Mouse (Mus musculus) forebrain, embryonic 12.5 days (tissue): ENCODE data around the gene Kcnh1. TPM values are rescaled to one million over a fixed set of nuclear protein-coding genes. Genes with fewer than 3 reads are reported as not detected.

Source experiments
- ATAC-seq: fragments of 200-750 bp; cut with Nextera tagmentation; 2 replicates; pipeline ENCODE4 v1.8.0; 2017; ENCODE audit warnings: moderate TSS enrichment; ENCODE audit not compliant: low FRiP score
- H3K27ac ChIP-seq: fragments of 300-500 bp; sonication (generic); 2 replicates; pipeline ENCODE4 v1.5.1; 2016; ENCODE audit warnings: mild to moderate bottlenecking
- H3K27me3 ChIP-seq: fragments of 300-500 bp; sonication (generic); 2 replicates; pipeline ENCODE4 v1.6.1; 2016; ENCODE audit warnings: mild to moderate bottlenecking
- H3K36me3 ChIP-seq: fragments of 300-500 bp; sonication (generic); replicated peaks from 2 replicates; pipeline ENCODE4 v1.6.1; 2016; ENCODE audit warnings: mild to moderate bottlenecking
- H3K4me1 ChIP-seq: fragments of 300-500 bp; sonication (generic); 2 replicates; pipeline ENCODE4 v1.6.1; 2016
- H3K4me2 ChIP-seq: fragments of 300-500 bp; sonication (generic); 2 replicates; pipeline ENCODE4 v1.6.1; 2016; ENCODE audit warnings: mild to moderate bottlenecking, moderate library complexity
- H3K4me3 ChIP-seq: fragments of 300-500 bp; sonication (generic); replicated peaks from 2 replicates; pipeline ENCODE4 v1.5.1; 2016; ENCODE audit warnings: mild to moderate bottlenecking
- H3K9ac ChIP-seq: fragments of 300-500 bp; sonication (generic); 2 replicates; pipeline ENCODE4 v1.6.1; 2016; ENCODE audit warnings: mild to moderate bottlenecking
- H3K9me3 ChIP-seq: fragments of 300-500 bp; sonication (generic); 2 replicates; pipeline ENCODE4 v1.6.1; 2016
- WGBS: fragments of 180-500 bp; shearing (Covaris S2); methylation state at CpG from one replicate; pipeline ENCODE4 v1.1.7; 2016; 5-methylcytosine and 5-hydroxymethylcytosine counted together
- polyA plus RNA-seq: library from polyadenylated mRNA; unstranded; fragments of >200 nt; fragmentation: Nextera tagmentation; extraction: Ambion mirVana; gene quantifications from 2 replicates; pipeline ENCODE4 v1.2.1, GENCODE M21; 2016

Kcnh1 gene
- polyA plus RNA-seq, 1 experiment from 2014 or later: 0.57 TPM

DNA sequence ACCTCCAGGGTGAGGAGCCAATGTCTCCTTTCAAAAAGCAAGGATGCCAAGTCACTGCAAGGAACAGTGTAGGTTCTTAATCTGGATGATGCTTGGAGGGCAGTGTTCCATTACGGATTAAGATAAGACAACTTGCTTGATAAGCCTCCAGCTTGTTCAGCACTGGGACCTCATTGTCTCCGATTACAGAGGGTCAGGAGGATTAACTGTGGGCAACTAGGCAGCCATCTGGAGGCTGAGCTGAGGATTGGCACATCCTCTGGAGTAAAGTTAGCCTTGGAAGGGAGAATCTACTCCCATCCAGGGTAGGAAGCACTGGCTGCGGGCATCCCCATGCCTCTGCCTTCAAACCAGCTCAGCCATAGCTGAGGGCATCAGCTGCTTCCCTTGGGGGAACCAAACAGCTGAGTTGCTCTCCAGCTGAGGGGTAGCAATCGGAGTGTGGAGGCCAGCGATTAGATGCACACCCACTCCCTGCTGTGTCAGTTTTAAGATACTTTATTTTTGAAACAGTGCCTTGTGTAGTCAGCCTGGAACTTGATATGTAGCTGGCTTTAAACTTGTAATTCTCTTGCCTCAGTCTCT, 87.3 kb downstream of the Kcnh1 start:
- H3K4me3 ChIP-seq: no peak overlapping the region
- H3K9me3 ChIP-seq: no peaks in the 10 kb centered on the region
- no peak overlapping the region for H3K4me2 ChIP-seq
- 56% methylated on average over 5 of the region's 5 CpGs for WGBS
- H3K36me3 ChIP-seq: no peaks in the 10 kb centered on the region
- peaks cover 3% of the 10 kb centered on the region; the same call in 1 of the 2 replicates for H3K4me1 ChIP-seq
- H3K27me3 ChIP-seq: no peaks in the 10 kb centered on the region
- no peak for ATAC-seq
- no peak overlapping the region for H3K27ac ChIP-seq
- H3K9ac ChIP-seq: no peak overlapping the region

DNA sequence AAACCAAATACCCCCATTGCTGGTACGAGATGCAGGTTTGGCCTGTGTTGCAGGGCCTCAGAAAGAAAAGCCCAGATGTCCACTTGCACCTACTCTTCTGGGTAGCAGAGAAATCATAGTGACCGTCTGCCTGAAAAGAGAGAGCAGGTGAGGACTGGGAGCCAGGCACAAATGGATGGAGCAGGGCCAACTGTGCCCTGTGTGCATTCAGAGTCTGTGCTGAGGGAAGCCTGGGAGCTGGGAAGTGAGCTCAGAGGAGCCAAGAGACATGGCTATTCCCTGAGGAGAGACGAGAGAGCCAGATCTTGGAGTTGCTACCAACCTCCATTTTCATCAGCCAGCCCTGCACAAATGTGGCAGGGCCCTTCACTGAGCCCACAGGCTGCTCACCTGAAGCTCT, 93.8 kb downstream of the Kcnh1 start:
- H3K4me2 ChIP-seq: no peak overlapping the region
- no peak for ATAC-seq
- H3K9ac ChIP-seq: no peak overlapping the region
- H3K36me3 ChIP-seq: no peaks in the 10 kb centered on the region
- H3K27me3 ChIP-seq: no peaks in the 10 kb centered on the region
- no peak overlapping the region for H3K27ac ChIP-seq
- no peak overlapping the region for H3K4me3 ChIP-seq
- 85% methylated on average over 3 of the region's 3 CpGs for WGBS
- H3K4me1 ChIP-seq: peaks cover 5% of the 10 kb centered on the region; the same call in 1 of the 2 replicates
- H3K9me3 ChIP-seq: no peaks in the 10 kb centered on the region

DNA sequence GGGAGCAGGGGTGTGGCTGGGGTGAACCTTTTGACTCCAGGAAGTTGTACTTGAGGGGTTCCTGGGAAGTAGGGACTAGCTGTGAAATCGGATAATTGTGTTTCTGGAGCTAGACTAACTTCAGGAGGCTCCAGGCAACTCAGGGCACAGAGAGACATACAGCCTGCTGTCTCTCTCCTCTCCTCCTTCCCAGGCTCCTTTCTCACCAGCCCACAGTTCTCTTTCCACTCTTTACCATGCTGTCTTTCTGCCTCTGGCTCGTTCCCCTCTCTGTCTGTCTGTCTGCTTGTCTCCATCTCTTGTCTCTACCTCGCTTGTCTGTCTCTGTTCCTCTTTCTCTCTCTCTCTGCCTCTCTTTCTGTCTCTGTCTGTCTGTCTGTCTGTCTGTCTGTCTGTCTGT, 94.4 kb downstream of the Kcnh1 start:
- Histone ChIP-seq H3K4me1 (peaks cover 5% of the 10 kb centered on the region; the same call in 1 of the 2 replicates), H3K4me2 (no peak overlapping the region), H3K27ac (no peak overlapping the region), H3K4me3 (no peak overlapping the region), H3K9ac (no peak overlapping the region), H3K9me3 (no peaks in the 10 kb centered on the region), H3K27me3 (no peaks in the 10 kb centered on the region), H3K36me3 (no peaks in the 10 kb centered on the region)
- 76% methylated on average over 3 of the region's 3 CpGs for WGBS
- no peak for ATAC-seq

DNA sequence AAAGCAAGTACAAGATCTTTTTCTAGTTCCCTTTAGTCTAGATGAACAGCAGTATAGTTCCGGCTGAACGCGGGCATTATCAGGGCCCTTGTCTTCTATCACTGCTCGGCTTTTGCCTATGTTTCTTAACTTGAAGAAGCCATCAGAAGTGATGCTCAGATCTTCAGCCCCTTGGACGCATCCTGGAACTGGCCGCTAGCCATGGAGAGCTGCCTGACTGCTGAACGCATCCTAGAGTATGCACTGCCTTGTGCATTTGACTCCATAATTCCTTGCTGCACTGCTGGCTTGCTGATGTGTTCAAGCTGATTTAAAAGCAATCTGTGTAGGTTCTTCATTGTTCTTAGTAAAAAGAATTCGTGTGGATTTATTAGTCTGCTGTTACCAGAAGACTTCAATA, 97.9 kb downstream of the Kcnh1 start:
- H3K4me1 ChIP-seq: peaks cover 5% of the 10 kb centered on the region; the same call in 1 of the 2 replicates
- no peak overlapping the region for H3K4me3 ChIP-seq
- H3K36me3 ChIP-seq: no peaks in the 10 kb centered on the region
- H3K9me3 ChIP-seq: no peaks in the 10 kb centered on the region
- 90% methylated on average over 8 of the region's 8 CpGs for WGBS
- ATAC-seq: no peak
- H3K27me3 ChIP-seq: no peaks in the 10 kb centered on the region
- no peak overlapping the region for H3K27ac ChIP-seq
- no peak overlapping the region for H3K4me2 ChIP-seq
- H3K9ac ChIP-seq: no peak overlapping the region

DNA sequence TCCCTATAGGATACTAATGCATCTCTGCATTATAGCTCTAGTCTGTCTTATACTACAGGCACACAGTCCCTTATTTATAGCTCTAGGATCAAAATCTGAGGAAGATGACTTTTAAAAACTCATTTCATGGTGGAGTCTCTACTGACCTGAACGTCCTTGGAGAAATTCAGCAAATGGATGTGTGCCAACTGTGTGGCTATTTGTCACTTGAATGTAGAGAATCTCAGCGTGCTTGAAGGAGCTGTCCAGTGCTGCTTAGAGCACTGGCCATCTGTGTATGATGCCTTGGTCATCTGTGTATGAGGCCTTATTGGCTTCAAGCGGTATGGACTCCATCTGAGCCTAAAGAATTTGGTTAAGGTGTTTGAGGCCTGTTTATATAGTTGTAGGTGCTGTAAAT, 100.7 kb downstream of the Kcnh1 start:
- Histone ChIP-seq H3K4me2 (no peak overlapping the region), H3K27ac (no peak overlapping the region), H3K4me3 (no peak overlapping the region), H3K36me3 (no peaks in the 10 kb centered on the region), H3K4me1 (peaks cover 5% of the 10 kb centered on the region; the same call in 1 of the 2 replicates), H3K9me3 (no peaks in the 10 kb centered on the region), H3K27me3 (no peaks in the 10 kb centered on the region), H3K9ac (no peak overlapping the region)
- ATAC-seq: no peak
- WGBS: 73% methylated on average over 3 of the region's 3 CpGs

DNA sequence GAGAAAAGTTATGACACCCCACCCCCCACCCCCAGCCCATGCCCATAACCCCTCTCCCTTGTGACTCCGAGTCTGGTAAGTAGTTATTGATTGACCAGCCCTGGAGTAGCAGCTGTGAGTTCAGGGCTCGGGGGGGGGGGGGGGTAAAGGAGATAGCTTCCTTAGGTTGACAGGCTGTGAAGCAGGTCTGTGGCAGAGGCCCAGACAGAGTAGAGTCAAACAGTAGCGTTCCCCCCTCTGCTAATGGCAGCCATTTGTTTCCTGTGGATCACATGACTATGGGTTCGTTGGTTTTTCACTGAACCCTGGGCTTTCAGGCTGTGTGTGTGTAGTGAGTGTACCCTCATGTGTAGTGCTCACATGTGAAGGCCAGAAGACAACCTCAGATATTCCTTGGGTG, 102.8 kb downstream of the Kcnh1 start:
- Histone ChIP-seq H3K4me2 (no peak overlapping the region), H3K27ac (no peak overlapping the region), H3K9ac (no peak overlapping the region), H3K36me3 (no peaks in the 10 kb centered on the region), H3K4me3 (no peak overlapping the region), H3K4me1 (peaks cover 5% of the 10 kb centered on the region; the same call in 1 of the 2 replicates), H3K9me3 (no peaks in the 10 kb centered on the region), H3K27me3 (no peaks in the 10 kb centered on the region)
- ATAC-seq: no peak
- 78% methylated on average over 4 of the region's 4 CpGs for WGBS

DNA sequence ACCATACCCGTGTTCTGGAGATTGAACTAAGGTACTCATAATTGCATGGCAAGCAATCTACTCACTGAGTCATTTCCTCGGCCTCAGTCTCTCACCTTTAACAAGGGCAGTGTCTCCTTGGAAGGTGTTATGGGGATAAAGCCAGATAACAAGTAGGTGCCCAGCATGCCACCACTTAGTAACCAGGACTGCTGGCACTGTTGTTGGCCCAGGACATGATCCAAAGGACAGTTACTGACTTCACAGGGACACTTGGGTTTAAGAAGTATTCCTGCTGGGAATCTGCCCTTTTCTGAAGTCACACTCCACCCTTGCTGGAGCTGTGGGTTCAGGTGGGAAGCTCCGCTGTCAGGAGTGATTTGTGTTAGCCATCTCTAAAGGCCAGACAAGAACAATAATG, 103.3 kb downstream of the Kcnh1 start:
- Histone ChIP-seq H3K4me1 (peaks cover 4% of the 10 kb centered on the region; the same call in 1 of the 2 replicates), H3K9me3 (no peaks in the 10 kb centered on the region)
- WGBS: 83% methylated on average over 3 of the region's 3 CpGs

DNA sequence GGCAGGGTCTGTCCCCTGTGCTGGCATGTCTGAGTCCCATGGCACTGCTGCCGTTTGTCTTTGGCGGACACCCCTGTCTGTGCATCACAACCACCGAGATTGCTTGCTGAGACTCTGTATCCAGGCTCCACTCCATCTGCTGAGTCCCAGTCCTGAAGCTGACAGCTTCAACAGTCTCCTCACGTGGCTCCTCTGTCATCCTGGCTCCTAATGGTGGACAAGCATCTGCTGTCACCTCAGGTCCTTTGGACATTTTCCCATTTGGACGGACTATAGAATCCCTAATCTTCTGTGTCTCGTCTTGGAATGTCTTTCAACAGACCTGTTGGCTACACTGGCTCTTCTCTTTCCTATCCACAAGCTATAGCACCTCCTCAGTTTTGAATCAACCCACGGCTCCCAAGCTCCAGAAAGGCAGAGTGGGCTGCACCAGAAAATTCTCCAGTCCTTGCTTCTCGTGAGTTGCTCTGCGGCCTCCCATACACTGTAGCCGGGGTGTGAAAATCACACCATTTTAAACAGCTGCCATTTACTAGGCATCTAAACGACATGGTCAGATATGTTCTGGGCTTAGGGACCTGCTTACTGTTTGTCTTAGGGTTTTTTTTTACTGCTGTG, 104.8 kb downstream of the Kcnh1 start:
- 79% methylated on average over 11 of the region's 11 CpGs for WGBS
- H3K9ac ChIP-seq: no peak overlapping the region

More for the DNA sequence above, 103.3 kb downstream of the Kcnh1 start:
- H3K27me3 ChIP-seq: no peaks in the 10 kb centered on the region
- no peak for ATAC-seq
- H3K4me2 ChIP-seq: no peak overlapping the region
- no peak overlapping the region for H3K27ac ChIP-seq
- H3K36me3 ChIP-seq: no peaks in the 10 kb centered on the region
- no peak overlapping the region for H3K9ac ChIP-seq
- H3K4me3 ChIP-seq: no peak overlapping the region

DNA sequence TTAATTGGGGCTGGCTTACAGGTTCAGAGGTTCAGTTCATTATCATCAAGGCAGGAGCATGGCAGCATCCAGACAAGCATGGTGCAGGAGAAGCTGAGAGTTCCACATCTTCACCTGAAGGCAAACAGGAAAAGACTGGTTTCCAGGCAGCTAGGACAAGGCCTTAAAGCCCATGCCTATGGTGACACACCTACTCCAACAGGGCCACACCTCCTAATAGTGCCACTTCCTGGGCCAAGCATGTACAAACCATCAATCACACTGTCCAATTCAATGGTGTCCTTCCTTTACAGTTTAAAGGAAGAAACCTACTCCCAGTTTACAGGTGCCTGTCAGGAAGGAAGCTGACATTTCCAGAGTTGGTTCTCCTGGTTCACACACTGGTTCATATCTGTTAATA, 105.3 kb downstream of the Kcnh1 start:
- no peak overlapping the region for H3K9ac ChIP-seq
- no peak overlapping the region for H3K27ac ChIP-seq
- no peak overlapping the region for H3K4me3 ChIP-seq
- ATAC-seq: no peak
- no peak overlapping the region for H3K4me2 ChIP-seq
- H3K4me1 ChIP-seq: no peaks in the 10 kb centered on the region
- no peaks in the 10 kb centered on the region for H3K9me3 ChIP-seq
- H3K36me3 ChIP-seq: no peaks in the 10 kb centered on the region
- no peaks in the 10 kb centered on the region for H3K27me3 ChIP-seq

More for the DNA sequence above, 104.8 kb downstream of the Kcnh1 start:
- no peaks in the 10 kb centered on the region for H3K36me3 ChIP-seq
- H3K27me3 ChIP-seq: no peaks in the 10 kb centered on the region
- H3K27ac ChIP-seq: no peak overlapping the region
- H3K4me3 ChIP-seq: no peak overlapping the region
- no peaks in the 10 kb centered on the region for H3K9me3 ChIP-seq
- H3K4me1 ChIP-seq: no peaks in the 10 kb centered on the region
- ATAC-seq: no peak
- no peak overlapping the region for H3K4me2 ChIP-seq

DNA sequence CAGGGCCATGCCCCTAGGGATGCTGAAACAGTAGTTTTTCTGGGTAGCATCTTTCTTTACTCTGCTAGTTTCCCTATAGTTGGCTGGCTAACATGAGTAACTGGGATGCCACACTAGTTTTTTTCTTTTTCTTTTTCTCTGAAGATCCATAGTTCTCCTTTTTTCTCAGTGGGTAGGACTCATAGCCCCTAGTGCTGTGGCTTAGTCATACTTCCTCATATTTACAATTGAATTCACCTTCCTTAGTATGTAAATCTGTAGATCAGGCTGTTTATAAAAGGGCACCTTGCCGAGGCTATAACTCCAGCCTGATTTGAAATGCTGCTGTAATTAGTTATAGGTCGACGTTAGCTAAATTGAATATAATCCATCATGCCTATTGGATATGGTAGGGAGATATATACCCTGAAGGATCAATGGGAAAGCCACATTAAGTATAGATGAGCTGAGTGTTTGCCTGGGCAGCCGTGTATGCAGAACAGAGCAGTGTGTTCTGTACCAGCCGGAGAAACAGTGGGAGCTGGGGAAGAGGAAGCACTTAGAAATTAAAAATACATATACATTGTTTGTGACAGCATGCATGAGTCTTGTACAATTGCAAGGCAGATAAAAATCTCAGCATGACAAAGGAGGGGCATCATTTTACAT, 107.0 kb downstream of the Kcnh1 start:
- Histone ChIP-seq H3K27me3 (no peaks in the 10 kb centered on the region), H3K9me3 (no peaks in the 10 kb centered on the region), H3K9ac (no peak overlapping the region), H3K4me3 (no peak overlapping the region), H3K4me1 (no peaks in the 10 kb centered on the region), H3K4me2 (no peak overlapping the region), H3K27ac (no peak overlapping the region), H3K36me3 (no peaks in the 10 kb centered on the region)
- WGBS: 77% methylated on average over 5 of the region's 5 CpGs
- ATAC-seq: no peak

DNA sequence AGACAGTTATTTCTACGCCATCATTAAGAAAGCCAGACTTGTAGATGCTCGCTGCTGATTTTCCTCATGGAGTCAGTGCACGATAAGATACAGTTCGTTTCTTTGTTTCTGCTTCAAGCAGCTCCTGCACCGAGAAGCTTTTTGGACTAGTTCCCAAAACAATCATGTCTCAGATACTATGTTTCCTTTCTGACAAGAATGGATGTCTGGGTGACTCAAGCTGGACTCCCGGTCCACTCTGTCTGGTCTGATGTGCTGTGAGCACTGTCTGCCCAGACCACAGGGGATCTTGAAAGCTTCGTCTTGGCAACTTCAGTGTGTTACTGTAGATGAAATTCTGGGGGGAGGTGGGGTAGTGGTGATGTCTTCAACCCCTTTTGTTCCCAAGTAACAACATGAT, 109.8 kb downstream of the Kcnh1 start:
- no peaks in the 10 kb centered on the region for H3K9me3 ChIP-seq
- H3K36me3 ChIP-seq: no peaks in the 10 kb centered on the region
- 84% methylated on average over 7 of the region's 7 CpGs for WGBS
- H3K4me3 ChIP-seq: no peak overlapping the region
- H3K27me3 ChIP-seq: no peaks in the 10 kb centered on the region
- H3K27ac ChIP-seq: no peak overlapping the region
- H3K9ac ChIP-seq: no peak overlapping the region
- ATAC-seq: no peak
- no peak overlapping the region for H3K4me2 ChIP-seq
- no peaks in the 10 kb centered on the region for H3K4me1 ChIP-seq

DNA sequence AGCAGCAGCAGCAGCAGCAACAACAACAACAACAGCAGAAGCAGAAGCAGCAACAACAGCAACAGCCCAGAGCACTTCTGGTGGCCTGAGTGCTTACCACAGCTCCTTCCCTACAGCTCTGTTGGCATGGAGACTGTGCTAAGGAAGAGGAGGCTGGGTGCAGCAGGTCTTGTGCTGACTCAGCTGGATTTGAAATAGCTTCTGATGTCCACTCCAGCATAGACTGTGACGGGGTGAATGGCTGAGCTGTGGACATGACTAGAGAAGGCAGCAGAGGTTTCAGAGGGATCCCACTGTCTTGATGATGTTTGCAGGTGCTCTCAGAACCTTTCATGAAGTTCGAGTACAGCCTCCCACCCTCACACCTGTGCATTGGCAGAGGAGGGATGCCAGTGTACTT, 113.0 kb downstream of the Kcnh1 start:
- 77% methylated on average over 2 of the region's 2 CpGs for WGBS
- Histone ChIP-seq H3K9me3 (no peaks in the 10 kb centered on the region), H3K4me3 (no peak overlapping the region), H3K36me3 (no peaks in the 10 kb centered on the region), H3K27me3 (no peaks in the 10 kb centered on the region), H3K9ac (no peak overlapping the region), H3K4me2 (no peak overlapping the region), H3K4me1 (no peaks in the 10 kb centered on the region), H3K27ac (no peak overlapping the region)
- ATAC-seq: no peak

DNA sequence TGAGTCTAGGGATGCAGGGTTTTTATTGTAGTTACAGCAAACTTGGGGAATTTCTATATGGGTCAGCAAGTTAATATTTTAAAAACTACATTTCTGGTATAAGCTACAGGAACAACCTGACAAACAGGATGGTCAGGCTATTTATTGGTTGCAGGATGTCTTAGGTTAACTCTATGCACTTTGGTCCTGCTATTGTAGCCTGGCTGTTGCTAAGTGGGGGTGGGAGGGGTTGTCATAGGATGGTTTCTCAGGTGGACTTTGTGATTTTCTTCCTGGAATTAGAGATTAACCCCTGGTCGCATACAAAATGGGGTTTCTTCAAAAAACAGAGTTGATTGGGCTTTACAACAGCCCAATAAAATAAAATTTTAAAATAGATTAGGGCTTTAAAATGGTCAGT, 114.6 kb downstream of the Kcnh1 start:
- no peaks in the 10 kb centered on the region for H3K9me3 ChIP-seq
- H3K4me2 ChIP-seq: no peak overlapping the region
- no peak overlapping the region for H3K9ac ChIP-seq
- H3K4me3 ChIP-seq: no peak overlapping the region
- no peaks in the 10 kb centered on the region for H3K36me3 ChIP-seq
- H3K4me1 ChIP-seq: no peaks in the 10 kb centered on the region
- no peak for ATAC-seq
- no peaks in the 10 kb centered on the region for H3K27me3 ChIP-seq
- 86% methylated on average over 1 of the region's 1 CpGs for WGBS
- no peak overlapping the region for H3K27ac ChIP-seq
